Mouse (Mus musculus) urinary bladder, postnatal 0 days (tissue): Measurements from ENCODE around the gene Skint6. TPM values are rescaled to one million over a fixed set of nuclear protein-coding genes. Genes with fewer than 3 reads are reported as not detected.

Source experiments
- polyA plus RNA-seq: library from polyadenylated mRNA; unstranded; fragments of >200 nt; fragmentation: Nextera tagmentation; extraction: Ambion mirVana; gene quantifications from 2 replicates; pipeline ENCODE4 v1.2.1, GENCODE M21; 2015

Skint6 gene
- polyA plus RNA-seq: not detected in 2 replicates

GRCm38 (mm10) chr4:113286873-113287272, at the start of gene Skint6:
TSS of gene Skint6 (minus strand) at chr4:113286973.

DNA sequence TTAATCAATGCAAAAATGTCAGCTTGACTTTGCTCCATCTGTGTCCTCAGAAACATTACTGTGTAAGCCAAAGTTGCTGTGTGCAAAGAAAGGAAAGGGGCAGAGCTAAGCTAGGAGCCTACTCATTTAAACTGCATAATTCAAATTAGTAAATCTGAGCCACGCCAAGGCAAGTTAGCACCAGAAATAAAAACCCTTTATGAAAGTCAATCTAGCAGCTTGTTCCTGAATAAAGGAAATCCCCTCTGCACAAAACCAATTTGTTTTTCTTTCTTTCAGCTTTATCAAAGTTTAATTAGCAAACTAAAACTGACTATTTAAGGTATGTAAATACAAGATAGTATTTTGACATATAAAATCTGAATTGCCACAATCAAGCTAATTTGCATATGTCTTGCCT, 512.0 kb downstream of the Skint6 start, which contains the start of gene Skint10:
Gene Skint10 (minus strand): TSS at position 101 of the 400 bp plus-strand sequence.

